Mouse (Mus musculus) embryo, embryonic 10.5 days (tissue): ENCODE results near the gene Atp5f1.
"Not testable (repeated sequence)": the region's sequence is repeated elsewhere in the genome, so short reads cannot be mapped to it uniquely, and the experiment has no call there.

Experiments
- DNase-seq: peaks from one replicate; pipeline ENCODE4 v3.0.0-alpha.2; 2015; ENCODE audit warnings: low spot score

Gene Atp5f1

DNA sequence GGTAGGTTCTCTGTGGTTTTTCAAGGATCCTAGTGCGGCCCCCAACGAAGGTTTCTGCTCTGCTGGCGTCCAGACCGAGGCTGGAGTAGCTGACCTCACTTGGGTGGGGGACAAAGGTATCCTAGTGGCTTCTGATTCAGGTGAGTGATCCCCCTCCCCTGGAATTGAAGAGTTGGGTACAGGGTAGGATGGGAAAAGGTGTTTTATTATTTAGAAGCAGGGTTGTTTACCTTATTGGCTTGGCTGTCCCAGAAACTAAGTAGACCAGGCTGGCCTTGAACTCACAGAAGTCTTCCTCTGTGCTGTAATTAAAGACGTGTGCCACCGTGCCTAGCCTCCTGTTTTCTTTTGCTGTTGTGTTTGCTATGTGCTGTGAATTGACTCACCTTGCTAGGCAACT, at the start of gene Atp5f1:
Gene Atp5f1, minus strand, starts transcription at position 101 of the 400 bp plus-strand sequence.
- no peak for DNase-seq

DNA sequence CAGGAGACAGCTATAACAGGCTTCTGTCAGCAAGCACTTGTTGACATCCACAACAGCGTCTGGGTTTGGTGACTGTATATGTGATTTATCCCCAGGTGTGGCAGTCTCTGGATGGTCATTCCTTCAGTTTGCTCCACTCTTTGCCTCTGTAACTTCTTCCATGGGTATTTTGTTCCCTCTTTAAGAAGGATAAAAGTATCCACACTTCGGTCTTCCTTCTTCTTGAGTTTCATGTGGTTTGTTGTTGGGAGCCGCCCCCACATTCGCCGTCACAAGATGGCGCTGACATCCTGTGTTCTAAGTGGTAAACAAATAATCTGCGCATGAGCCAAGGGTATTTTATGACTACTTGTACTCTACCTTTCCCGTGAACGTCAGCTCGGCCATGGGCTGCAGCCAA, 43.5 kb upstream of the Atp5f1 start:
- not testable (repeated sequence) for DNase-seq

DNA sequence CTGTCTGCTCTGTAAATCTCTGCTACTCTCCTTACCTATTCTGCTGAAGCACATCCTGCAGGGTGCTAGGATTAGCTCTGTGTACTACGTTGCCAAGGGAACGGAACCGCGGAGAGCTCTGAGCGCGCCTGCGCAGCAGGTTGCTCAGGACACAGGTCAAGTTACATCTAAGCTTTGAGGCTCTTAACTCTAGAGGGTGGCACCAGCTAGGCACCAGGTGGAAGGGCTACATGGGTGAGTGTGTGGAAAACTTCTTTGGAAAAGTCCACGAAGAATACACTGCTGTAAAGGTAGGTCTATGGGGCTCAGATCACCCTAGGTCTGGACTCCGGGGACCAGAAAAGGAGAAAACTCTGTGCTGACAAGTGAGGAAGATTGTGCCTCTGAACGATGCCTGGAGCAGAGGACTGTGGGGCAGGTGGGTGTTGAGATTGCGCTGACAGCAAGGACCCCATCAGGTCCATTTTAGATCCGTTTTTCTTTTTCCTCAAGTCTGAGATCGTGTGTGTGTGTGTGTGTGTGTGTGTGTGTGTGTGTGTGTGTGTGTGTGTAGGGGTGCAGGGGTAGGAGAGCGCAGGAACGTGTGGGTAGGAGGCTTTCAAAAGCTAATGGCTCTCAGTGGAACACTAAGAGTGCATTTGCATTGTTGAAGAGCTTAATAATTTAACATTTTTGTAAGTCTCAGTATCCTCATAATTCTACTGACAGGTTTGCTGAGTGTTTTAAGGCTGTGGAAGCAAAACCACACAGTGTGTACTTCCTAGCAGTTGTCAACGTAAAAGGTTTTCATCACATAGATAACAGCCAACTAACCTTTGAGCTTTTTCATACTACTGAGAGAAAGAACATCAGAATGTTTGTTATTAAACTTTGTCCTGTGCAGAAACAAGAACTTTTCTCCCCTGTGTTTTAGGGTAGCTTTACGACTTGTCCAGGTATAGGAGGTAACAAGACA, 41.8 kb upstream of the Atp5f1 start:
- peak; percentile 79 for DNase-seq

DNA sequence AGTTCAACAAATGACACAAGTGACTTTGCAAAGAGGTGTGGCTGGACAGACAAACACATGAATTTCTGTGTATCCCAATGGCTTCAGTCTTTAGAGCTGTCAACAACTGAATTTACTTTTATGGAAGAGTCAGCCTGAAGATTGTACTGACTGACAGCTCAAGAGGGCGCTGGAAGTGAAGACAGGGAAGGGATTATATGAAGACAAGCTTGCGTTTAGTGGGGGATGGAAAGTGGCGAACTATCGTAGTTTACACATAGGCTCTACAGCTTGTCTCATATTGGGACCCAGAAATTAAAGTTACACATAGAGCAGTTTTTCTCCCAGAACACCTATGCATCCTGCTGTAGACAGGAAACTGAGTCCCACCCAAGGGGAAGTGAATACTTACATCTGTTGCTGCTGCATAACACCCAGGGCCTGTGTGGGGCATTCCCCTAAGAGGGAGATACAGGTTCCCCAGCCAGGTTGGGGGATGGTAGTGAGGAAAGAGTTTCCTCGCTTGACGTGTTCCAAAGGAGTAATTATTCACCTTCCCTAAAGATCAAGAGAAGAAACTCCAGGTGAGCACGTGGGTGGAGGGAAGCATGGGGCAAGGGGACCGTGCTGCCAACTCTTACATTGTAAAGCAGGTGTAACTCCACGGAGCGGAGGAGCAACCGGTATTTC, 40.9 kb upstream of the Atp5f1 start:
- DNase-seq: peak; percentile 3

DNA sequence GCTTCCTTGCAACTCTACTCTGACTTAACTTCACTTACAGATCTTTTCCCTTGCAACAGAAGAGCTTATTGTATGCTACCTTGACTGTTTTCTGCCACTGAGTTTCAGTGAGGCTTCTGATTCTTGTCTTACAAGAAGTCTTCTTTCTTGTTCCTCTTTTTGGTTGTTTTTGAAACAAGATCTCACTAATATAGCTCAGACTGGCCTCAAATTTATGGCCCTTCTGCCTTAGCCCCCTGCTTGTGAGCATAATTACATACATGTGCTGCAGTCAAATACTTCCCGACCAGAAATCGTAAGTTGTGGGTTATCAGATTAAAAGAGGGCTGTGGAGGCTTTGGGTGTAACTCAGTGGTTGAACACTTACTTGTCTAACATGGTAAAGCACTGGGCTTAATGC, 34.8 kb upstream of the Atp5f1 start:
- no peak for DNase-seq

DNA sequence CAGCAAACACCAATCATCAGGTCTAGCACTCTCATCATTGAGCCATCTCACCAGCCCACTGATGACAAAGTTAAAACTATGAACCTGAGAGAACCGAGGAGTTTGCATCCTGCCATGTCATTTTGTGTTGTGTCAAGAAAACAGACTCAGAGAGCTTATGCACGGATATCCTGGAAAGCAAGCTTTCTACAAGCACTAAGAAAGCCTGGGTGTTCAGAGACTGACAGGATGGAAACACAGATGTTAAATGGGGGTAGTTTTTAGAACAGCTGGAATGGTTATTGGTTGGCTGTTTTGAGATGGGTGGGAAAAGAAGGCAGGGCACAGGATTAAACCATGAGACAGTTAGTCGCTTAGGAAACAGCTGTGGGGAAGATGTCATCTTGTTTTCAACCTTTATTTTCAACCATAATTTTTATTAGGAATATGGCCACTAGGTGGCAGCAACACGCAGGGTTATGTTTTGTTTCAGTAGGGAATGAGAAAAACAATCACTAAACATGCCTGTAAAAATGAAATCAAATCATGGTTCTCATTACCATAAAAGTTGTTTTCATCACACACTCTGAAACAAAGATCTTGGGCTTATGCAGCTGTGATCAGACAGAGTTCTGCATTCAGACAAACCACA, 31.9 kb upstream of the Atp5f1 start:
- DNase-seq: peak; percentile 78

DNA sequence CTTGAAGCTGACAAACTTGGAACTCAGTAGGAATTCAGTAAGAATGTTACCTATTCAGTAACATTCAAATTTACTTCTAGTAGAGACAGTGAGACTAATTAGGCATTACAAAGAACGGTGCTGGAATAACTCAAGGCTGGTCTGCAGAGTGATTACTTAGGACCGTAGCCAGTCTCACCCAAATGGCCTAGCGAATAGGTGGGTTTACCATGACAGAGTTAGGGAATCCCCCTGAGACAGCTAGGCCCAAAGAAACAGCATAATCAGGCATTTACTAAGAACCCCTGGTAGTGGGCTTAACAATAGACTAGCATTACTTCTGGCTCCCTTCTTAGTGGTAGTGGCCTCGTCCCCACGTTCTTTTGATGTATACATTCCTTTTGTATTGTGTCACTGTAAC, 29.7 kb upstream of the Atp5f1 start:
- not testable (repeated sequence) for DNase-seq

DNA sequence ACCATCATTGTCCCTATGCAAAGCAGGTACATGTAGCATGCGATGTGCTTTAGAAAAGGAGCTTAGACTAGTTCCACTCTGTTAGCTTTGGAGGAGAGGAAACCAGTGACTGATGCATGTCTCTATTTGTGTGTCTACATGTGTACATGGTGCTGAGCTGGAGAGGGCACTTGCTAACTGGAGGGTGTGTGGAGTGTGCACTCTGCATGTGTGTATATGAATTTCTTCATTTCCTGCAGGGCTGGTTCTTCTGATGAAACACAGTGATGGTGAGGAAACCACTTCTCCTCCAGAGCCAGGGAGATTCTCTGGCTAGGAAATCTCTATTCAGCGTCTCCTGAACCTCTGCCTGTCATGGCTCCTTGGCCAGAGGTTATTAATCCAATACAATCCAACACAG, 14.3 kb upstream of the Atp5f1 start:
- no peak for DNase-seq

DNA sequence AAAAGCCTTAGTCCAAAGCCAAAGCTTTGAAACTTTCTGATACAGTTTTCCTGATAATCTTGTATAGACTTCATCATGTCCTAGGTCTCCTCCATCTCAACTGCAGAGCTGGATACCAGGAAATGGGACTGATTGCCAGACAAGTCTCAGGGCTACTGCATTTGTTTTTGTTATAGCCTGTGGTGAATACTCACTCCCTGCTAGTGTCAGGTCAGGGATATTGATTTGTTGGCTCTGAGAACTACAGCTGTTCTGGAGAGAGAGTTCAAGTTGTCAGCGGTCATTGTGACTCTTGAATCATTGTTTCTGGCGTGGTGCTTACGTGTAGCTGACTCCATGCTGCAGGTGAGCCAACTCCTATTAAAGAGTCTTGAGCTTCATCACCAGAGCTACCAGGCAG, 13.5 kb upstream of the Atp5f1 start, which contains the start of gene Ovgp1:
Gene Ovgp1, plus strand, starts transcription at position 301 of the 400 bp plus-strand sequence.
- no peak for DNase-seq

DNA sequence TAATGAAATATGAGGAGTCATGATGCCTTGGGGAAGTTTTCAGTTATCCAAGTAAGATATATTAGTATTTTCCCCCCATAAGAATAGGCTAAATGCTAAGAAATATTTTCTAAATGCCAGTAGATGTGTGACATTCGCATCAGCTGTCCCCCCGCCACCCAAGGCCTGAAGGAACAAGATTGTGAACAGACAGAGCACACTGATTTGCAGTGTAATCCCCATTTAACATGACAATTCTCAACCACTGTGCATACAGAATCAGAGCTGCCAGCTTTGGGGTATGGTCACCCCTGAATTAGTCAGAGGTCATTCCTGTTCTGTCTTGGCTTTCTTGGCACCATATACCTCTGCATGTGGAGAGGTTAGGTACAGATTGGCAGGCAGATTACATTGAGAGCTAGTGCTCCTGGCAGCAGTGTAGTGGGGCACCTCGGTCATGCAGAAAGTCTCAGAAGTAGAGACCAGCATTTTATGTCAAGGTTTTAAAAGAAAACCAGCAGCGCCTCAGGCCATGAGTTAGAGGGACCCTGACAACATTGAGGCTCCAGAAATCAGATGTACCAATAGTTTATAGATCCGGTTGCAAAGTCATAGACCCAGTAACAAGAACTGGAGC, 12.0 kb upstream of the Atp5f1 start:
- no peak for DNase-seq

DNA sequence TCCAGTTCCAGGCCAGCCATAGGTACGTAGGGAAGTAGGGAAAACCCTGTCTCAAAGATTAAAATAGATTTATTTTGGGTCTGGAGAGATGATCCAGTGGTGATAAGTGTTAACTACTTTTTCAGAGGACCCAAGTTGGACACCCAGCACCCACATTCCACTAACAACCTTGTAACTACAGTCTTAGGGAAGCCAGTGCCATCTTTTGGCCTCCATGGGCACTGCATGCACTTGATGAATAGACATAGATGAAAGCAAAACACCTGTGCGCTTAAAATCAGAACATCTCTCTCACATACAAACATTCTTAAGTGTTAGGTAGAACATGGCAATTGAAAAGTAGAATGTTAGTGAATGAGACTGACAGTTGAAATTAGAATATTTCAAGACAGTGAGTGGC, 801 bp upstream of the Atp5f1 start:
- peak; percentile 31 for DNase-seq

DNA sequence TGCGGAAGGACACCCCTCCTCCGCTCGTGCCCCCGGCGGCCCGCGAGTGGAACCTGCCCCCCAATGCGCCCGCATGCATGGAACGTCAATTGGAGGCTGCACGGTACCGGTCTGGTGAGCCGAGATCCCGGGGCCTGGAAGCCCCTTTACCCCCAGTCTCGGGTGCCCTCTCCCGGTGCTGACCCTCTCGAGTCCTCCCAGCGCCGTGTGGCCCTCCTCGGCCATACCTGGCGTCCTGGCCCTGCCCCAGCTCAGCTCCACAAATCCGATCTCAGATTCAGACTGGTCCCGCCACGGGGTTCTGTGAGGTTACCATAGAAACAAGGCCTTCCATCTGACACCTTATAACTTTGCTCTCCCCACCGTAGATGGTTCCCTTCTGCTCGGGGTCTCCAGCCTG, 314 bp downstream of the Atp5f1 start:
- DNase-seq: peak; percentile 52

DNA sequence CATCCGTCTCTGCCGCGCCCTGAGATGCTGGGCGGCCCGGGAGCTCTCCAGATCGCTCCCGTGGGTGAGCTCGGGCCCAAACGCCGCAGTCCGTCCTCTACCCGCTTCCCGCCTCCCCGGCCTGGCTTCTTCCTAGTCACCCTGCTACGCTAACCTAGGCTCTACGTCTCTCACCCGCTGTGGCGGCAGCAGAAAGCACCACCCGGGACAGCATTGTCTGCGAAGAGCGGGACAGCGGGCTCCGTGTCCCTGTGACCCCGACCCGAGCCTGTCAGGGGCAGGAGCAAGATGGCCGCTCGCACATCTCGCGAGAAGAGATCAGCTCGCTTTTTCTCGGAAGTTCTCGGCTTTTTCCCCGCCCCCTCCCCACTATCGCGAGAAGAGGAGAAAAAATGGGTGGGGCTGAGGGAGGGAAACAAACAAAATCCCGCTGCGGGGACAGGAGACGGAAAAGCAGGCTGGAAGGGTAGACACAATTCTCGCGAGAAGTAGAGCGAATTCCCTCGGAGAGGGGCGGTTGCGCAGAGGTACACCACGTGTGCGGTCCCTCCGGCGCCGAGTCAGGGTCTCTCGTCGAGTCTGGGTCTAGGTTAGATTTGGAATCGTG, 822 bp downstream of the Atp5f1 start, which contains the start of gene Wdr77:
Gene Wdr77, plus strand, starts transcription at position 396 of the 607 bp plus-strand sequence.
- peak; percentile 100 for DNase-seq

DNA sequence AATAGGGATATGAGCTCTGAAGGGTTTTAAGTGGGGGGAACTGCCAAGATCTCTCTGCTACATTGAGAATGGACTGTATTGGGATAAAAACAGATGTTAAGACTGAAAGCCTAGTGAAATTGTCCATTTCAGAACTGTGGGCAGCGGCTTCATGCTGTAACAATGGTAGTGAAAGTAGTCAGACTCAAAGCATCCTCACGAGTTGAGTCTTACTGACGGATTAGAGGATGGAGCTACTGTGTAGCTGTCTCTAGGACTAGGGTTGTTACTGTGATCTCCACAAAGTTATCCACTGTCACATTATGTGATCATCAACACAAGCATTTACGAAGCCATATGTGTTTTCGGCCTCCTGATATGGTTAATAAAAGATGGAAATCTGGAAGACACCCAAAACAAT, 1.7 kb downstream of the Atp5f1 start:
- no peak for DNase-seq

DNA sequence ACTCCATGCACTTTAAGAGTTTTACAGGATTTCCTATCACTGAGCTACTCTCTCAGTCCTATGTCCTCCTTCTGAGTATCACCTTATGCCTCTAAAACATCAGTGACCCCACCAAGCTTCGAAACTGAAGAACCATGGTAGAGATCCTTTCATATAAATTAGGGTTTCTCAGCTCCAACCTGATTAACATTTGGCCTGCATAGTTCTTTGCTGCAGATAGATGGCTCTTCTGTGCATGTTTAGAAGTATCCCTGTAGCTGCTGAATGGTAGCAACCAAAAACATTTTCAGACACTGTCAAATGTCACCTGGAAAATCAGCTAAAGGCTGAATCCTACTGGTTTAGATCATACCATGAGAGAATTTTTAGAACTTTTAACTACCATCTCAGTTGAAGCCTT, 2.7 kb downstream of the Atp5f1 start:
- DNase-seq: no peak

DNA sequence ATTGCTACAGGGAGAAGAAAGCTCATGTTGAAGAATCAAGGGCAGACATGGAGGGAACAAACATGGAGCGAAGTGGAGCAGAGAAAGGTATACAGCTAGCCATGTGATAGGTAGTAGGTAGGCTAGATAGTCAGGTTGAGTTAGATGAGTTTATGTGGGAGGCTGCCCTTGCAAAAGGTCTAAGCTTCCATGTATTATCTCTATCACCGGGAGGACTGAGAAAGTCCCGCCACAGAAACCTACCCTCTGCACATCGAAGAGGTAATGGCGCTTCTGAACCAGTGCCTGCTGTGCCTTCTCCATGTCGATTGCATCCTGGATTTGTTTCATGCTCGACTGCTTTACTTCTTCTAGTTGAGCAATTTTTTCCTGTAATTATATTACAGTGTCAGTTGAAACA, 8.6 kb downstream of the Atp5f1 start:
- DNase-seq: no peak

DNA sequence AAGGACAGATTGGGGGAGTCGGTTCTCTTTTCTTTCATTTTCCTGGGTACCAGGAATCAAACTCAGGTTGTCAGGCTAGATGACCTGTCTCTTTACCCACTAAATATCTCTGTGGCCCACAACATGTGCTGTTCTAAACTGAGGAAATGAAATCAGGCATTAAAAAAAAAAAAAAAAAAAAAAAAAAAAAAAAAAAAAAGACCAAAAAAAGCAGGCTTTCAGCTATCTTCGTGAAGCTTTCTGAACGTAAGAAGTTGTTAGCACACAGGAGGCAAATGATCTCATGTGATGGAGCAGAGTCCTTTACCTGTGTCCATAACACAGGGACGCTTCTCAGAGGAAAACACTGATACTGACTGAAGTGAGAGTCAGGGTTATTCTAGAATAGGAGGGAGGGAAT, 23.8 kb downstream of the Atp5f1 start:
- no peak for DNase-seq

DNA sequence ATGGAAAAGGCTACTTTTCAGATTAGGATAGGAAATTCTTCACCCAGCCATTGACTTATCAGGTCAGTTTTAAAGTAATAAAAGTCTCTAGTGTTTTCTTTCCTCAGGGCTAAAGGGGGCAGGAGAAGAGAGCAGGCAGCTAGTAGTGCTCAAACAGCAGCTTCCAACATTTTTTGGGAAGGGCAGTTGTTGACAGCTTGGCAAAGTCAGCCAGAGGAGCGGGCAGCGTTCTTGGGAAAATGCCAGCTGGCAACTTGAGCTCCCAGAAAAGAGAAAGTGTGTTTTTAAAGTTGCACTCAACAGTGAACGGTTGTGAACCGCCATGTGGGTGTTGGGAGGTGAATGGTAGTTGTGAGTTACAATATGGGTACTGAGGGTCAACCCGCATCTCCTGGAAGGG, 24.9 kb downstream of the Atp5f1 start:
- DNase-seq: no peak

DNA sequence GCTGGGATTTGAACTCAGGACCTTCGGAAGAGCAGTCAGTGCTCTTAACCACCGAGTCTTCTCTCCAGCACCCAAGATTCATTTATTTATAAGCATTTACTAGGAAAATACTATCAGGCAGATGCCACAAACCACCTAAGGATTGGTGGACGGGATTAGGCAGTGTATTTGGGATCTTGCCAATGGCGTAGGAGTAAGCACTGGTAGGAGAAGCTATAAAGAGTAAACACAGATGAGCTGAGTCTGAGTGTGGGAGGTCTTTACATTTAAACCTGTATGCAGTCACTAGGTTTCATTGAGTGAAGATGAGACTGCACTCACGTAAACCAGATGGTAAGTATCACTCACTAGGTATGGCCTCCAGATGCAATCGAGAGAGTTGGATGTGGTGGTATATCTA, 26.0 kb downstream of the Atp5f1 start:
- DNase-seq: no peak

DNA sequence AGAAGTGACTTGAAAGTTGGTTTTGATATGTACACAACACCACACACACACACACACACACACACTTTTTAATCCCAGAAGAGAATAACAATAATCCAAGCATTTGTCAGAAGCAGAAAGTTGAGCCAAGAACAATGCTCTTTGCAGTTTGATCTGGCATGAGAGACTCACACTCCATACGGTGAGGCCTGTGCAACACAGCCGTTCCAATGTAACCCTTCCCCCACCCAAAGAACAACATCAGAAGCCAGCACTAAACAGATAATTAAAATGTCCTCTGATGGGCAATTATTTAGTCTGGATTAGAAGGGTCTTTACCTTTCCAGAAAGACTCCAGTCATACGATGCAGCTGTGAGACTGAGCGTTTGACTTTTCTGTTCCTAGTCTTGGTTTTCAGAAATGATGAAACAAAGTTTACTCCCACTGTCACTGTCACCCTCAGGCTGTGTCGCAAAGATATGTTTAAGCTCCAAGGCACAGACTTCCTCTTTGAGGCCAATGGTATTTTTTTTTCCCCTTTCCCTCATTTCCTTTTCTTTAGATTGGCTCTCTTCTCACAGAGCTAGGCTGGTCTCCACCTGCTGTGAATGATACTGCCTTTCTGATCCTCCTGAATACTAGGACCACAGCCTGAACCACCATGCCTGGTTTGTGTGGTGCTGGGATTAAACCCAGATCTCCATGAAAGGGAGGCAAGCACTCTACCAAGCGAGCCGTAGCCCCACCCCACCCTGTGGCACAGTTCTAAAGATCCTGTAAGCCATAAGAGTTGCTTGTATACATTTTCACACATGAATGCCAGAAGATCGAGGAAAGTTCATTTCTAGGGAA, 27.4 kb downstream of the Atp5f1 start, which contains the start of gene I830077J02Rik:
Gene I830077J02Rik, minus strand, starts transcription at position 425 of the 832 bp plus-strand sequence.
- DNase-seq: no peak

DNA sequence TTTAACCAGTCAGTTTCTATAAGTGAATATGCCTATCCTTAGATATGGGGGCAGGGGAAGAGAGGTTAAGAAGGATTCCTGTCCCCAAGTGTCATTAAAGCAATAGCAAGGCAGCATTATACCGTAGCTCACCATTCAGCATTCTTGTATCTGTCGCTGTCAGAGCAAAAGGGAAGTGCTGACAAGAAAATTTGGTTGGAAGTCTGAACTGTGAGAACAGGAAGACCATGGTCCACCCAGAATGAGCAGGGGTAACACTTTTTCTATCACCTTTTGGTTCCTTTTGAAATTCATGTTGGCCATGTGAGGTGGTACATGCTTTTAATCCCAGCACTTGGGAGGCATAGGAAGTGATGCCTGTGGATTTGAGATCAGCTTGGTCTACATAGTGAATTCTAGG, 28.8 kb downstream of the Atp5f1 start:
- no peak for DNase-seq
